Mouse (Mus musculus) midbrain, postnatal 0 days (tissue): ENCODE results near the gene Sept11. TPM values are rescaled to one million over a fixed set of nuclear protein-coding genes. Genes with fewer than 3 reads are reported as not detected.

Experiments
- ATAC-seq: fragments of 200-750 bp; cut with Nextera tagmentation; 2 replicates; pipeline ENCODE4 v1.8.0; 2017; ENCODE audit warnings: moderate number of reproducible peaks, mild to moderate bottlenecking, moderate TSS enrichment, moderate library complexity; ENCODE audit not compliant: low FRiP score
- DNase-seq: peaks from one replicate; pipeline ENCODE4 v3.0.0-alpha.2; 2015; ENCODE audit warnings: low spot score
- H3K27ac ChIP-seq: fragments of 300-500 bp; sonication (generic); 2 replicates; pipeline ENCODE4 v1.5.1; 2014; ENCODE audit warnings: low read depth, mild to moderate bottlenecking, low read length, mixed read lengths
- H3K27me3 ChIP-seq: fragments of 300-500 bp; sonication (generic); 2 replicates; pipeline ENCODE4 v1.6.1; 2014; ENCODE audit warnings: low read length, control low read depth, mixed read lengths; ENCODE audit not compliant: insufficient read depth
- H3K36me3 ChIP-seq: fragments of 300-500 bp; sonication (generic); 2 replicates; pipeline ENCODE4 v1.6.1; 2014; ENCODE audit warnings: low read length, control low read depth, mixed read lengths; ENCODE audit not compliant: insufficient read depth
- H3K4me1 ChIP-seq: fragments of 300-500 bp; sonication (generic); 2 replicates; pipeline ENCODE4 v1.6.1; 2014; ENCODE audit warnings: mild to moderate bottlenecking, control low read depth, antibody characterized with exemption, low read length, mixed read lengths; ENCODE audit not compliant: insufficient read depth
- H3K4me2 ChIP-seq: fragments of 300-500 bp; sonication (generic); 2 replicates; pipeline ENCODE4 v1.6.1; 2014; ENCODE audit warnings: low read depth, mild to moderate bottlenecking, low read length, mixed read lengths; ENCODE audit not compliant: poor library complexity, severe bottlenecking
- H3K4me3 ChIP-seq: fragments of 300-500 bp; sonication (generic); 2 replicates; pipeline ENCODE4 v1.5.1; 2014; ENCODE audit warnings: low read depth, mild to moderate bottlenecking, low read length, moderate library complexity
- H3K9ac ChIP-seq: fragments of 300-500 bp; sonication (generic); replicated peaks from 2 replicates; pipeline ENCODE4 v1.6.1; 2014; ENCODE audit warnings: mild to moderate bottlenecking, low read length, moderate library complexity, mixed read lengths; ENCODE audit not compliant: poor library complexity, severe bottlenecking
- H3K9me3 ChIP-seq: fragments of 300-500 bp; sonication (generic); 2 replicates; pipeline ENCODE4 v1.6.1; 2016; ENCODE audit warnings: low read length, control low read depth
- CTCF ChIP-seq: IDR thresholded peaks from 2 replicates; pipeline ENCODE4 v1.5.1; 2016; ENCODE audit warnings: antibody characterized with exemption, mild to moderate bottlenecking
- WGBS: fragments of 180-500 bp; shearing (Covaris S2); extraction: QIAGEN DNeasy Blood & Tissue Kit; methylation state at CpG from one replicate; pipeline ENCODE4 v1.1.7; 2014; 5-methylcytosine and 5-hydroxymethylcytosine counted together
- polyA plus RNA-seq: library from polyadenylated mRNA; unstranded; fragments of >200 nt; fragmentation: Nextera tagmentation; extraction: Ambion mirVana; gene quantifications from 2 replicates; pipeline ENCODE4 v1.2.1, GENCODE M21; 2015
- total RNA-seq: library from RNA; depleted of rRNA; stranded (reverse); fragments of >200 nt; gene quantifications from 2 replicates; pipeline ENCODE4 v1.2.3, GENCODE M21; 2014

Sept11 gene
- total and polyA plus RNA-seq, 2 experiments from 2014 or later, result 95.9 to 96.0 TPM

DNA sequence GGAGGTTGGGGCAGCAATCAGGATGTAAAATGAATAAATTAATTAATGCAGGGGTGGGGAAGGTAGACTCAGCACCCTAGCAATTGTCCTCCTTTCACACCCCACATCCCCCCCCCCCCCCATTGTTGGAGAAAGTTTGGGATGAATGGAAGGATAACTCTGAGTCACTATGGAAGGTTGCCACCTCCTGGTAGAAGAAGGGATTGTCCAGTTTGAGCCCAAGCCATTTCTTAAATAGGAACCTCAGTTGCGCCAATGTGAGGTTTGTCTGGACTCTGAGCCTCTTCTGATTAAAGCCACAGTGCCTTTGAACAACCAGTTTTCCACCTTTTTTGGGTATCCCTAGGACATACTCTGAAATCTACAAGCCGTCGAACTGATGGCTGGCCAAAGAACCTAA lies 70.3 kb downstream of the Sept11 start:
- Histone ChIP-seq H3K9me3 (no peaks in the 10 kb centered on the region), H3K4me3 (no peak overlapping the region), H3K9ac (no peak overlapping the region), H3K27me3 (no peaks in the 10 kb centered on the region), H3K27ac (no peak overlapping the region), H3K4me2 (no peak overlapping the region), H3K4me1 (no peaks in the 10 kb centered on the region), H3K36me3 (peaks cover 45% of the 10 kb centered on the region)
- peak; percentile 75 for DNase-seq
- ATAC-seq, result peak; percentile 50; the same call in 1 of the 2 replicates
- peak; percentile 79 for TF ChIP-seq CTCF
- WGBS, result 83% methylated on average over 3 of the region's 3 CpGs

DNA sequence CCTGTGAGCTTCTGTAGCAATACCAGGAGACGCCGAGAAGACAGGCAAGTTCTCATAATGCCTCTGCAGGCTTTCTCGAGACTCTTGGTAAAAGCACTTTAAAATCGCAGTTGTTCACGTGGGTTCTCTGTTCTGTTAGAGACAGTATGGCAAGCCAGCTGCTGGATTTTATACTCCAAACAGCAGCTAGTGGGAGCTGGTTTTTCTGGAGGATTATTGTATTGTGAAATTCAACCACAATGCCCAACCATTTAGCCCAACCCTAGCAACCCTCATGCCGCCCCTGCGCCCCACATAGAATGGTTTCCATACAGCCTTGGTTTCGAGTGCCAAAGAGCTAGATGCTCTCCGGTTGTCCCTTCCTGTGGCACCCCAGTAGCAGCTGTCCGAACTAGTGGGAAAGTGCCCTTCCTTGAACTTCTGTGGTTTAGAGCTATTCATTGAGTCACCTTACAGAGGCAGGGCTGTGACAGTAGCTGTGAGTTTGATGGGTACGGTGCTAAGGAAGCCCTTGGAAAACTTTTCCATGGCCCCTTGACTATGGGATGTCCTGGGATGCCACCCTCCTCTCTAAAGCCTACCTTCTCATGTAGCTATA lies 74.8 kb downstream of the Sept11 start:
- TF ChIP-seq CTCF, result no peak
- Histone ChIP-seq H3K4me2 (no peak overlapping the region), H3K9ac (no peak overlapping the region), H3K4me1 (no peaks in the 10 kb centered on the region), H3K27ac (no peak overlapping the region), H3K36me3 (peaks cover 46% of the 10 kb centered on the region), H3K27me3 (no peaks in the 10 kb centered on the region), H3K9me3 (no peaks in the 10 kb centered on the region), H3K4me3 (no peak overlapping the region)
- DNase-seq (no peak), ATAC-seq (no peak)
- 84% methylated on average over 11 of the region's 11 CpGs for WGBS

DNA sequence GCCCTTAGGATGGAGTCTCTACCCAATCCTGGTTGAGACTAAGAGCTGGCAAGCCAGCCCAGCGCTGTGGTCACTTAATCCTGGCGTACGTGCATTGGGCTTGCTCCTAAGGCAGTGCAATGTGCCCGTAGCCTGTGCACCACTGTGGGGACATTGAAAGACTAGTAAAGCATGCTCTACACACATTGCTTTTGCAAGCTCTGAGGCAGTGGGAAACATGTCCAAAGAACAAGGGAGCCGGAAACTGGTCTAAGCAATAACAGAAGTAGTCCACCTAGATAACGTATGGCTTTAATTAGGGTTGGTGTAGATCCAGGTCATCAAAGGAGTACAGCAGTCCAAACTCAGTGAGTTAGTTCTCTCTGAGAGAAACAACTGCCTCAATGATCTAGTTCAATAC lies 75.4 kb downstream of the Sept11 start:
- no peak for TF ChIP-seq CTCF
- peaks cover 46% of the 10 kb centered on the region for H3K36me3 ChIP-seq

DNA sequence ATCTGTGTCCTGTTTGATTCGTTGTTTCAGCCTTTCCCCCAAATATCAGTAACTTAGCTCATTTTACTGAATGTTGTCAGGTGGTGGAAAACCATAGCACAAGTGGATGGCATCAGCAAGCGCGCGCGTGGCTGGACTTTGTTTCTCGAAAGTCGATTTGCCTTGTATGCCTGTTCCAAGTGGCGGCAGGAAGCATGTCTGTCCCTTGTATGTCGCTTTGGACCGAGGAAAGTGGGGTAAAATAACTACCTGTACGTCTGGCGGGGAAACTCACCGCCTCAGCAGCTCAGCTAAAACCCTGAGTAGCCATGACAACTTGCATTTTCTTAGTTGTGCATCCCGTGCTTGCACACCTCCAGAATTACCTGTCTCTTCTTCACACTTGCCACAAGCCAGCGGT lies 78.2 kb downstream of the Sept11 start:
- no peak for DNase-seq
- H3K36me3 ChIP-seq, result peaks cover 41% of the 10 kb centered on the region
- no peaks in the 10 kb centered on the region for H3K4me1 ChIP-seq
- H3K9me3 ChIP-seq, result no peaks in the 10 kb centered on the region
- TF ChIP-seq CTCF, result no peak
- no peaks in the 10 kb centered on the region for H3K27me3 ChIP-seq
- no peak for ATAC-seq
- no peak overlapping the region for H3K9ac ChIP-seq
- H3K4me2 ChIP-seq, result no peak overlapping the region
- no peak overlapping the region for H3K27ac ChIP-seq
- 96% methylated on average over 15 of the region's 15 CpGs for WGBS
- no peak overlapping the region for H3K4me3 ChIP-seq

More for the DNA sequence above, 75.4 kb downstream of the Sept11 start:
- WGBS, result 91% methylated on average over 6 of the region's 6 CpGs
- no peak overlapping the region for H3K27ac ChIP-seq
- H3K4me2 ChIP-seq, result no peak overlapping the region
- no peaks in the 10 kb centered on the region for H3K27me3 ChIP-seq
- ATAC-seq, result no peak
- H3K9me3 ChIP-seq, result no peaks in the 10 kb centered on the region
- no peak overlapping the region for H3K4me3 ChIP-seq
- DNase-seq, result no peak
- no peak overlapping the region for H3K9ac ChIP-seq
- no peaks in the 10 kb centered on the region for H3K4me1 ChIP-seq

DNA sequence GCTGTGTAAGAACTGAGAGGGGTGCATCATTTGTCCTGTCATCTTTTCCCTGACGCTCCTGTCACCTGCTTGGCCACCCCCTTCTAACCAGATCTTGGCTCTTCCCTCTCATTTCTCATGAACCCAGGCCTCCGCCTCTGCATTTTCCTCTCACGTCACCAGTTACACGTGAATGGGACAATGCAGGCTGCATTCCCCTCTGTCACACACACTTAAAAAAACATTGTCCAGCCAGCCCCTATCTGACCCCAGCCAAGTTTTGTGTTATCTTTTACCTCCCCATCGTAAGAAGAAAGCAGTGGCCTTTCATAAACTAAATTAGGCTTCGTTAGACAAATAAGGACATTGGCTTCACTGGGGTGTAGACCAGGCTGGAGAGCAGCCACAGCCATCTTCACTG lies 79.3 kb downstream of the Sept11 start:
- 91% methylated on average over 6 of the region's 6 CpGs for WGBS
- no peak for DNase-seq
- H3K27me3 ChIP-seq, result no peaks in the 10 kb centered on the region
- no peak overlapping the region for H3K4me3 ChIP-seq
- H3K27ac ChIP-seq, result no peak overlapping the region
- H3K4me1 ChIP-seq, result no peaks in the 10 kb centered on the region
- H3K9me3 ChIP-seq, result no peaks in the 10 kb centered on the region
- H3K9ac ChIP-seq, result no peak overlapping the region
- no peak overlapping the region for H3K4me2 ChIP-seq
- peaks cover 38% of the 10 kb centered on the region for H3K36me3 ChIP-seq
- TF ChIP-seq CTCF, result no peak
- ATAC-seq, result no peak

DNA sequence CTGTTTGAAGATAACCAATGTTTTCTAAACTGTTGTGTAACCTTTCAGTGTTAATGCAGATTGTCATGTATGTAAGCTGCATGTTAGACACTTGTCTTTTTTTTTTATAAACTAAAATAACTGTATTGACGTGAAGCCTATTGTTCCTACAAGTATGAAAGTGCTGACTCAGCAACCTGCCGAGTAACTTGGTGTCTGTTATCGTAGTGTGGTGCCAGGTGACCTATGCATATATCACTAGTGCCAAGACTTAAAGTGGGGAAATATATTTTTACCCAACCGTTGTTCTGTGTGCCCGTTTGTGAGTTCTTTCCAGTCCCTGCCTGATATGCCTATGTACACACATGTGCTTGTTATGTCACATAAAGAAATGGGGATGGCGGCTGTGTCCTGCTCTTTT lies 81.4 kb downstream of the Sept11 start:
- ATAC-seq (no peak), DNase-seq (no peak)
- H3K4me2 ChIP-seq, result no peak overlapping the region
- H3K27ac ChIP-seq, result no peak overlapping the region
- H3K9me3 ChIP-seq, result no peaks in the 10 kb centered on the region
- H3K27me3 ChIP-seq, result no peaks in the 10 kb centered on the region
- H3K9ac ChIP-seq, result no peak overlapping the region
- no peak for TF ChIP-seq CTCF
- peaks cover 29% of the 10 kb centered on the region for H3K36me3 ChIP-seq
- H3K4me1 ChIP-seq, result no peaks in the 10 kb centered on the region
- WGBS, result 86% methylated on average over 6 of the region's 6 CpGs
- no peak overlapping the region for H3K4me3 ChIP-seq
